Mouse (Mus musculus): ENCODE data around the gene Krtap3-3.

DNA sequence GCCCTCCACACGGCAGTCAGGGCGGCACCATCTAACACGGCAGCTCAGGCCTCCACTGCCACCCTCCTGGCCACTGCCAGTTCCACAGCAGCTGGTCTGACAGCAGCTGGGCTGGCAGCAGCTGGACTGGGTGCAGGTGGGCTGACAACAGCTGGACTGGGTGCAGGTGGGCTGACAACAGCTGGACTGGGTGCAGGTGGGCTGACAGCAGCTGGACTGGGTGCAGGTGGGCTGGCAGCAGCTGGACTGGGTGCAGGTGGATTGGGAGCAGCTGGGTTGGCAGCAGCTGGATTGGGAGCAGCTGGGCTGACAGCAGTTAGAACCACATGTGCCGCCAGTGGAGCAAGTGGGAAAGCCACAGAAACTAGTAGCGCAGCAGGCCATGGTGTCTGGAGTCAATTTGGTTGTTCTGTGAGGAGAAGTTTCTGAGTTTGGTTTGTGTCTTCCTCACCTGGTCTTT lies 32.6 kb upstream of the Krtap3-3 start, which contains the start of gene Krtap1-4:
- TF ChIP-seq CTCF (IDR thresholded peaks at IDR 0.05; ENCODE audit: borderline replicate concordance, extremely low read depth, insufficient read depth, insufficient read length) (no peak), POLR2A (IDR thresholded peaks at IDR 0.05; ENCODE audit: borderline replicate concordance, extremely low read depth, insufficient read depth, insufficient read length, poor library complexity, severe bottlenecking) (no peak)
